Mouse (Mus musculus): ENCODE measurements around the gene Gpr25. TPM values are rescaled to one million over a fixed set of nuclear protein-coding genes. Genes with fewer than 3 reads are reported as not detected.

Gpr25 gene
- total RNA-seq (2023): not detected

GRCm38 (mm10) chr1:136260635-136261238 lies at the start of gene Gpr25:
TSS of gene Gpr25 (minus strand) at chr1:136260873.

GRCm38 (mm10) chr1:136233892-136234594 lies 26.6 kb downstream of the Gpr25 start, which contains the start of gene Inava:
TSS of gene Inava (minus strand) at chr1:136234264.

GRCm38 (mm10) chr1:136212803-136213202 lies 47.9 kb downstream of the Gpr25 start, which contains the start of gene Mroh3:
TSS of gene Mroh3 (minus strand) at chr1:136212828.

Other genes with a start within 250 kb of the Gpr25 start
- not detected for gene Ascl5, start 210.1 kb downstream of the Gpr25 start, total RNA-seq (2023)
- gene Cacna1s, start 208.1 kb downstream of the Gpr25 start, total RNA-seq (2023): not detected
- gene Kif21b, start 129.5 kb downstream of the Gpr25 start, total RNA-seq (2023): 100 to 1,000 TPM; 159 to 169 TPM
- gene Mroh3, start 48.0 kb downstream of the Gpr25 start, total RNA-seq (2023): not detected
- gene Inava, start 26.6 kb downstream of the Gpr25 start, total RNA-seq (2023): not detected
- gene Camsap2, start 85.2 kb upstream of the Gpr25 start, total RNA-seq (2023): 10 to 100 TPM; 16.8 to 17.3 TPM
- 1 to 10 TPM; 4.6 to 5.4 TPM for gene Ddx59, start 154.4 kb upstream of the Gpr25 start, total RNA-seq (2023)
- 10 to 100 TPM; 23.7 to 24.7 TPM for gene Kif14, start 205.5 kb upstream of the Gpr25 start, total RNA-seq (2023)